Mouse (Mus musculus) olfactory bulb, adult 2 months (tissue): ENCODE data around the gene Exoc4. TPM values are rescaled to one million over a fixed set of nuclear protein-coding genes. Genes with fewer than 3 reads are reported as not detected.

ENCODE experiments used
- H3K27ac ChIP-seq: fragments of 200-500 bp; 2 replicates; pipeline ENCODE4 v1.5.1; 2012; ENCODE audit warnings: low read depth, low read length; ENCODE audit not compliant: insufficient read depth
- H3K4me1 ChIP-seq: fragments of 200-500 bp; 2 replicates; pipeline ENCODE4 v1.6.1; 2012; ENCODE audit warnings: low read length; ENCODE audit not compliant: control insufficient read depth, insufficient read depth
- H3K4me3 ChIP-seq: fragments of 200-500 bp; 2 replicates; pipeline ENCODE4 v1.5.1; 2012; ENCODE audit warnings: mild to moderate bottlenecking, low read depth, low read length, moderate library complexity; ENCODE audit not compliant: insufficient read depth
- CTCF ChIP-seq: fragments of 200-500 bp; IDR thresholded peaks from 2 replicates; pipeline ENCODE4 v1.5.1; 2012; ENCODE audit warnings: low read depth, mild to moderate bottlenecking, low read length, moderate library complexity; ENCODE audit not compliant: insufficient read depth
- POLR2A ChIP-seq: fragments of 200-500 bp; IDR thresholded peaks from 2 replicates; pipeline ENCODE4 v1.6.1; 2012; ENCODE audit warnings: mild to moderate bottlenecking, low read depth, low read length, moderate library complexity; ENCODE audit not compliant: insufficient read depth
- WGBS: fragments of 180-500 bp; shearing (Covaris S2); methylation state at CpG from one replicate; pipeline ENCODE4 v1.1.7; 2018; 5-methylcytosine and 5-hydroxymethylcytosine counted together
- polyA plus RNA-seq: library from polyadenylated mRNA; stranded (reverse); fragments of >200 nt; gene quantifications from 2 replicates; pipeline ENCODE4 v1.2.4, GENCODE M21; 2012; ENCODE audit warnings: low replicate concordance; ENCODE audit not compliant: missing spikeins, insufficient read depth, insufficient read length

The Exoc4 gene
- polyA plus RNA-seq, 1 experiment: not detected

DNA sequence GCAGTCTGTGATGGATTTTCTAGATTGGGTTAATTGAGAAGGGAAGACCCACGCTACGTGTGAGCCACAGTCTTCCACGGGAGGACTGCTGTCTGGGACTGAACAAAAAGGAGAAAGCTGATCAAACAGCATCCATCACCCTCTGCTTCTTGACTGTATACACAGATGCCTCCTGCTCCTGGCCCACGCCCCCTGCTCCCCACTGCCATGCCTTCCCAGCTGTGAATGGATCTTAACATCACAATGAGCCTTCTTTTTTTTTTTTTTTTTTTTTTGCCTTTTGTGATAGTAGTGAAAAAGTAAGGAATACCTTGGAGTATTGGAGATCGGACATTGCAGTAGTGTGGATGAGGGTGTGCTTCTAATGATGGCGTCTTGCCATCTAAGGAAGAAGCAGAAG lies 745.0 kb downstream of the Exoc4 start:
- Histone ChIP-seq H3K27ac (no peak overlapping the region), H3K4me3 (no peak overlapping the region), H3K4me1 (peaks cover 3% of the 10 kb centered on the region; the same call in 1 of the 2 replicates)
- TF ChIP-seq CTCF (no peak), POLR2A (no peak)
- WGBS: 87% methylated on average over 6 of the region's 6 CpGs

DNA sequence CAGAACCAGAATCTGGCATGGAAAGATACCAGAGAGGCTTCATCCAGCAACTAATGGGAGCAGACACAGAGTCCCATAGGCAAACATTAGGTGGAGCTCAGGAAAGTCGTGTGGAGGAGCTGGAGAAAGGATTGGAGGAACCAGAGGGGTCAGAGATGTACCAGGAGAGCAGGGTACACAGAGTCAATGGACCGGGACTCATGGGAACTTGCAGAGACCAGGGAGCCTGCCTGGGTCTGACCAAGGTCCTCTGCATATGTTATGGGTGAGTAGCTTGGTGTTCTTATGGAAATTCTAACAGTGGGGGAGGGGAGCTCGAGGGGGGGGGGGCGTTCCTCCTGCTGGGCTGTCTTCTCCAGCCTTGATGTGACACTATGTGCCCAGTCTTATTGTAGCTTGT lies 749.7 kb downstream of the Exoc4 start:
- Histone ChIP-seq H3K4me1 (no peaks in the 10 kb centered on the region), H3K27ac (no peak overlapping the region), H3K4me3 (no peak overlapping the region)
- TF ChIP-seq POLR2A: no peak
- TF ChIP-seq CTCF: no peak
- 58% methylated on average over 3 of the region's 4 CpGs for WGBS

GRCm38 (mm10) chr6:33999530-33999929 lies 750.6 kb downstream of the Exoc4 start:
- Histone ChIP-seq H3K27ac (no peak overlapping the region), H3K4me1 (no peaks in the 10 kb centered on the region), H3K4me3 (no peak overlapping the region)
- 49% methylated on average over 7 of the region's 7 CpGs for WGBS
- no peak for TF ChIP-seq POLR2A
- TF ChIP-seq CTCF: no peak

GRCm38 (mm10) chr6:34000644-34001043 lies 751.8 kb downstream of the Exoc4 start:
- no peak overlapping the region for H3K4me3 ChIP-seq
- TF ChIP-seq CTCF (no peak), POLR2A (no peak)
- WGBS: 84% methylated on average over 7 of the region's 7 CpGs
- H3K27ac ChIP-seq: no peak overlapping the region
- no peaks in the 10 kb centered on the region for H3K4me1 ChIP-seq

- no peak overlapping the region for H3K4me3 ChIP-seq
- 47% methylated on average over 1 of the region's 1 CpGs for WGBS
- TF ChIP-seq CTCF (no peak), POLR2A (no peak)
- H3K27ac ChIP-seq: no peak overlapping the region
- H3K4me1 ChIP-seq: no peaks in the 10 kb centered on the region
Observed at GRCm38 (mm10) chr6:34003033-34003432, 754.1 kb downstream of the Exoc4 start.

DNA sequence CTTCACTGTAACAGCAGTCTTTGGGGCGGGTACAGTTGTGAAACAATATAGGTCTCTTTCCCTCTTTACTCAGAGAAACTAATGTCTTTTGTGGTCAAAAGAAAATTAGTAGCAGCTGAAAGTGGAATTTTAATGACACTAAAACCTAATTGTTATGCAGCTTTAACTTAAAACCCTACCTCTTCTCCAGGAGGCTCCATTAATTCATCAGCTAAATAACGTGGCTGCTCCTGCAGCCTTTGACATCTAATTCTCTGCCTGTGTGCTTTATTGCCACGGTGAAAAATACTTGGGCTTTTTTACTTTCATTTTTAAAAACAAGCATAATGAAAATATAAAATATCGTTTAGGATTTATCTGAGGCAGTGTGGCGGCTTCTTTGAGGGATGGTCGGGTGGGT lies 764.6 kb downstream of the Exoc4 start:
- TF ChIP-seq CTCF (no peak), POLR2A (no peak)
- H3K27ac ChIP-seq: no peak overlapping the region
- 63% methylated on average over 6 of the region's 6 CpGs for WGBS
- no peaks in the 10 kb centered on the region for H3K4me1 ChIP-seq
- H3K4me3 ChIP-seq: no peak overlapping the region

Other genes starting within 250 kb of the Exoc4 start
- gene Chchd3, start 188.8 kb upstream of the Exoc4 start, polyA plus RNA-seq: 782 TPM in 1 of 2 replicates, not detected in the other